Mouse (Mus musculus) bone marrow macrophage, adult 2 months (primary cell): ENCODE measurements around the gene Zc3h14.

Experiments used
- CTCF ChIP-seq: IDR thresholded peaks from 2 replicates; pipeline ENCODE4 v1.5.1; 2012; ENCODE audit warnings: low read depth, mild to moderate bottlenecking, low read length, moderate library complexity
- POLR2A ChIP-seq: IDR thresholded peaks from 2 replicates; pipeline ENCODE4 v1.6.1; 2012; ENCODE audit warnings: mild to moderate bottlenecking, low read depth, low read length, borderline replicate concordance

- no peak for TF ChIP-seq CTCF
- TF ChIP-seq POLR2A: no peak
Measured at GRCm38 (mm10) chr12:98795731-98796318, 49.1 kb downstream of the Zc3h14 start.
